In genomic region chr12:16008261-16008660, GRCm38 (mm10) we compare ENCODE assay signal across 11 mouse cellular contexts.
DNase-seq lines count a peak whose midpoint lies in the region; ATAC-seq lines count a peak whose summit lies in the region.
"Had no signal": no experiment of that assay in that cellular context is flagged by ENCODE, and none has a peak within 500 bp of the region (broad histone marks: within the 10 kb centered on the region; RNA-seq: fewer than 3 reads in every experiment).

No protein-coding gene starts in this region.

- ATAC-seq in lung, embryonic 16.5 days (ENCODE audit: low read depth): no peak
- ATAC-seq in megakaryocyte, adult 5-6 weeks (ENCODE audit: poor library complexity, severe bottlenecking): peak; percentile 80

- H3K4me3 ChIP-seq in lung, embryonic 16.5 days (ENCODE audit: low read length): no peak overlapping the region
- H3K4me3 ChIP-seq: embryonic facial prominence, embryonic 13.5 days had no signal

- peaks cover 9% of the 10 kb centered on the region; the same call in 1 of the 2 replicates for H3K4me1 ChIP-seq in lung, embryonic 16.5 days (replicated peaks; ENCODE audit: control insufficient read depth, insufficient read depth, low read length)

- peak; percentile 89 for DNase-seq in heart, adult 11 months
- no peak for DNase-seq in heart, postnatal 10 days
- DNase-seq in lung, postnatal 4 days: no peak
- peak; percentile 42 to 48 for DNase-seq in thymus, postnatal 10 days (ENCODE audit: low spot score in 2 of 2)
- no peak for DNase-seq in frontal cortex, postnatal 25 days (ENCODE audit: low spot score in 2 of 2)
- no peak for DNase-seq in adrenal gland, postnatal 36 days
- DNase-seq: cerebellum, adult 18-20 months had no signal

- intact Hi-C loops in heart, postnatal 10 days (cut with DNase I): loop anchor here (5.0 to 10.0 kb wide), 3 partner anchors 303 to 463 kb away; no protein-coding TSS in a partner anchor

- H3K27ac ChIP-seq in lung, embryonic 16.5 days (ENCODE audit: low read length): peak overlapping the region; percentile 57; the same call in 1 of the 2 replicates
- H3K27ac ChIP-seq: embryonic facial prominence, embryonic 13.5 days; macrophage had no signal

- no peak overlapping the region for H3K9ac ChIP-seq in lung, embryonic 16.5 days (ENCODE audit: low read length)
- H3K9ac ChIP-seq: embryonic facial prominence, embryonic 13.5 days had no signal

- WGBS in lung, embryonic 16.5 days: 50% methylated on average over 4 of the region's 4 CpGs

- H3K9me3 ChIP-seq in lung, embryonic 16.5 days (ENCODE audit: control insufficient read depth, low read length): no peaks in the 10 kb centered on the region
- H3K9me3 ChIP-seq: embryonic facial prominence, embryonic 13.5 days had no signal

- H3K27me3 ChIP-seq in lung, embryonic 16.5 days (ENCODE audit: control insufficient read depth, insufficient read depth, low read depth, low read length): no peaks in the 10 kb centered on the region
- H3K27me3 ChIP-seq: embryonic facial prominence, embryonic 13.5 days had no signal

- H3K36me3 ChIP-seq in lung, embryonic 16.5 days (ENCODE audit: control insufficient read depth, insufficient read depth, low read length): no peaks in the 10 kb centered on the region
- H3K36me3 ChIP-seq: embryonic facial prominence, embryonic 13.5 days had no signal

- no peak overlapping the region for H3K4me2 ChIP-seq in lung, embryonic 16.5 days (ENCODE audit: low read depth, low read length)
- H3K4me2 ChIP-seq: embryonic facial prominence, embryonic 13.5 days had no signal

Comparison
In these comparisons a context has a peak if more than half of its experiments do, and no peak if none do; other contexts are left out.
1. DNase-seq: peak in heart, adult 11 months (single experiment) and thymus, postnatal 10 days (2 of 2); none in heart, postnatal 10 days (0 of 2), lung, postnatal 4 days (0 of 2), frontal cortex, postnatal 25 days (0 of 2) and adrenal gland, postnatal 36 days (0 of 2).